Mouse (Mus musculus) midbrain, embryonic 15.5 days (tissue): ENCODE results near the gene Ncor1. TPM values are rescaled to one million over a fixed set of nuclear protein-coding genes. Genes with fewer than 3 reads are reported as not detected.

Experiments used
- ATAC-seq: fragments of 200-750 bp; cut with Nextera tagmentation; replicated peaks from 2 replicates; pipeline ENCODE4 v1.8.0; 2017; ENCODE audit warnings: moderate TSS enrichment
- H3K27ac ChIP-seq: fragments of 300-500 bp; sonication (generic); 2 replicates; pipeline ENCODE4 v1.5.1; 2015; ENCODE audit warnings: mild to moderate bottlenecking, inconsistent platforms
- H3K27me3 ChIP-seq: fragments of 300-500 bp; sonication (generic); replicated peaks from 2 replicates; pipeline ENCODE4 v1.6.1; 2015; ENCODE audit warnings: inconsistent platforms
- H3K36me3 ChIP-seq: fragments of 300-500 bp; sonication (generic); replicated peaks from 2 replicates; pipeline ENCODE4 v1.6.1; 2015; ENCODE audit warnings: inconsistent platforms
- H3K4me1 ChIP-seq: fragments of 300-500 bp; sonication (generic); 2 replicates; pipeline ENCODE4 v1.6.1; 2015; ENCODE audit warnings: inconsistent platforms
- H3K4me2 ChIP-seq: fragments of 300-500 bp; sonication (generic); 2 replicates; pipeline ENCODE4 v1.6.1; 2015; ENCODE audit warnings: inconsistent platforms, mild to moderate bottlenecking, moderate library complexity
- H3K4me3 ChIP-seq: fragments of 300-500 bp; sonication (generic); 2 replicates; pipeline ENCODE4 v1.5.1; 2015; ENCODE audit warnings: mild to moderate bottlenecking, inconsistent platforms
- H3K9ac ChIP-seq: fragments of 300-500 bp; sonication (generic); 2 replicates; pipeline ENCODE4 v1.6.1; 2015; ENCODE audit warnings: mild to moderate bottlenecking, inconsistent platforms
- H3K9me3 ChIP-seq: fragments of 300-500 bp; sonication (generic); 2 replicates; pipeline ENCODE4 v1.6.1; 2016; ENCODE audit warnings: inconsistent platforms
- WGBS: fragments of 180-500 bp; shearing (Covaris S2); methylation state at CpG from one replicate; pipeline ENCODE4 v1.1.7; 2015; ENCODE audit warnings: mixed read lengths; 5-methylcytosine and 5-hydroxymethylcytosine counted together
- polyA plus RNA-seq: library from polyadenylated mRNA; unstranded; fragments of >200 nt; fragmentation: Nextera tagmentation; extraction: Ambion mirVana; gene quantifications from 2 replicates; pipeline ENCODE4 v1.2.1, GENCODE M21; 2015

Ncor1 gene
- polyA plus RNA-seq, 1 experiment from 2014 or later: 179 TPM

- H3K4me3 ChIP-seq: no peak overlapping the region
- H3K4me1 ChIP-seq: peaks cover 12% of the 10 kb centered on the region
- H3K27me3 ChIP-seq: no peaks in the 10 kb centered on the region
- no peak overlapping the region for H3K9ac ChIP-seq
- H3K4me2 ChIP-seq: no peak overlapping the region
- no peak for ATAC-seq
- no peaks in the 10 kb centered on the region for H3K36me3 ChIP-seq
- WGBS: 22% methylated on average over 5 of the region's 5 CpGs
- no peaks in the 10 kb centered on the region for H3K9me3 ChIP-seq
- H3K27ac ChIP-seq: no peak overlapping the region
These were observed 180.3 kb downstream of the Ncor1 start for GRCm38 (mm10) chr11:62278027-62278426.

GRCm38 (mm10) chr11:62277086-62277485 lies 181.3 kb downstream of the Ncor1 start:
- Histone ChIP-seq H3K36me3 (no peaks in the 10 kb centered on the region), H3K9ac (no peak overlapping the region), H3K9me3 (no peaks in the 10 kb centered on the region), H3K4me1 (peaks cover 3% of the 10 kb centered on the region), H3K4me3 (no peak overlapping the region), H3K27me3 (no peaks in the 10 kb centered on the region), H3K4me2 (no peak overlapping the region), H3K27ac (no peak overlapping the region)
- 65% methylated on average over 8 of the region's 8 CpGs for WGBS
- no peak for ATAC-seq

DNA sequence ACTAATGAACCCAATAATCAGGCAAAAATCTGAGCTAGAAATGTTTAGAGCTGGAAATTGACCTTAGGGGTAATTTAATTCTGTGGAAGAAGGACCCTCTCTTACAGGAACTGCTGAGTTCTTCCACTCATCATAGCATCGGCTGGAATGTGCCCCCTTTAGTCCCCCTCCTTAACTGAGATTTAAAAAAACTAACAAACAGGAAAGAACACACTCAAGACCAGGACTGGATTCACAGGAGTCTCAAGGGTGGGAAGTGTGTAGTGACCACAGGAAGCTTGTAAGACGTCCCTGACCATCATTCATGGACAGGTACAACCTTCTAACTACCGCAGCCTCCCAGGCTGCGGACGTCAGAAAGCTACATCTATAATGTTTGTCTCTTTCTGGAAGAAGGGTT lies 187.5 kb downstream of the Ncor1 start:
- H3K36me3 ChIP-seq: no peaks in the 10 kb centered on the region
- peaks cover 15% of the 10 kb centered on the region for H3K4me1 ChIP-seq
- ATAC-seq: no peak
- H3K4me3 ChIP-seq: no peak overlapping the region
- no peak overlapping the region for H3K4me2 ChIP-seq
- H3K9me3 ChIP-seq: no peaks in the 10 kb centered on the region
- H3K27ac ChIP-seq: no peak overlapping the region
- no peaks in the 10 kb centered on the region for H3K27me3 ChIP-seq
- no peak overlapping the region for H3K9ac ChIP-seq
- WGBS: 61% methylated on average over 5 of the region's 5 CpGs

GRCm38 (mm10) chr11:62269097-62269496 lies 189.2 kb downstream of the Ncor1 start:
- H3K27ac ChIP-seq: no peak overlapping the region
- no peaks in the 10 kb centered on the region for H3K27me3 ChIP-seq
- H3K4me2 ChIP-seq: no peak overlapping the region
- H3K9me3 ChIP-seq: no peaks in the 10 kb centered on the region
- no peak for ATAC-seq
- no peak overlapping the region for H3K4me3 ChIP-seq
- no peaks in the 10 kb centered on the region for H3K36me3 ChIP-seq
- WGBS: 80% methylated on average over 12 of the region's 12 CpGs
- no peak overlapping the region for H3K9ac ChIP-seq
- peaks cover 15% of the 10 kb centered on the region for H3K4me1 ChIP-seq

DNA sequence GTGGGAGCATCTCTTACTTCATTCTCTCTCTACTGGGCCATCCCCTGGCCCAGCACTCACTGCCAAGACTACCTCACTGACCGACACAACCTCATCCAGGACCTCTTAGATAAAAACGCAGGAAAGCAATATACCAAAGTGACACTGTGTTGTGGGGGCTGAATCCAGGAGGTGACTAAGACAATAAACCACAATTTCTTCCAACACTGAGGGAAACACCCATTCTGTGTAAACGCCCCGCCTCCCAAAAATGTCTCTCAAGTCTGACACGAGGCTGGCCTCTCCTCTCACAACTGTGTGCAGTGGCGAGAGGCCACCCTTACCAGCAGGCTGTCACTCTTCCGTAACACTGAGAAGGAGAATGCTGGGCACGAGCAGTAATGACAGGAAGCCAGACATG lies 190.0 kb downstream of the Ncor1 start:
- H3K36me3 ChIP-seq: no peaks in the 10 kb centered on the region
- no peak overlapping the region for H3K9ac ChIP-seq
- no peak overlapping the region for H3K27ac ChIP-seq
- H3K4me1 ChIP-seq: peaks cover 15% of the 10 kb centered on the region
- no peaks in the 10 kb centered on the region for H3K9me3 ChIP-seq
- no peaks in the 10 kb centered on the region for H3K27me3 ChIP-seq
- H3K4me2 ChIP-seq: no peak overlapping the region
- WGBS: 76% methylated on average over 8 of the region's 8 CpGs
- no peak overlapping the region for H3K4me3 ChIP-seq
- ATAC-seq: no peak

- Histone ChIP-seq H3K9ac (no peak overlapping the region), H3K9me3 (no peaks in the 10 kb centered on the region), H3K4me3 (no peak overlapping the region), H3K36me3 (no peaks in the 10 kb centered on the region), H3K4me1 (peaks cover 15% of the 10 kb centered on the region), H3K27ac (no peak overlapping the region), H3K27me3 (no peaks in the 10 kb centered on the region), H3K4me2 (no peak overlapping the region)
- no peak for ATAC-seq
- WGBS: 39% methylated on average over 17 of the region's 17 CpGs
These were observed 191.7 kb downstream of the Ncor1 start for GRCm38 (mm10) chr11:62266466-62267214.

Other genes starting within 250 kb of the Ncor1 start
- gene Adora2b, start 209.6 kb downstream of the Ncor1 start, polyA plus RNA-seq: 2.9 and 3.7 TPM in 2 replicates
- gene Zswim7, start 177.2 kb downstream of the Ncor1 start, polyA plus RNA-seq: 10.9 and 11.7 TPM in 2 replicates
- 42.7 and 48.4 TPM in 2 replicates for gene Ttc19, start 177.1 kb downstream of the Ncor1 start, polyA plus RNA-seq
- 8.0 and 8.6 TPM in 2 replicates for gene Pigl, start 81 bp downstream of the Ncor1 start, polyA plus RNA-seq
- 67.0 and 67.3 TPM in 2 replicates for gene Cenpv, start 80.7 kb upstream of the Ncor1 start, polyA plus RNA-seq
- 4,689 and 4,874 TPM in 2 replicates for gene Ubb, start 92.6 kb upstream of the Ncor1 start, polyA plus RNA-seq
- 35.8 and 38.8 TPM in 2 replicates for gene Trpv2, start 115.9 kb upstream of the Ncor1 start, polyA plus RNA-seq
- 12.1 and 12.4 TPM in 2 replicates for gene Lrrc75a, start 190.0 kb upstream of the Ncor1 start, polyA plus RNA-seq
- 21.6 and 23.3 TPM in 2 replicates for gene Mmgt2, start 190.1 kb upstream of the Ncor1 start, polyA plus RNA-seq